Mouse (Mus musculus) CH12.LX (cell line): ENCODE measurements around the gene Gm5617. TPM values are rescaled to one million over a fixed set of nuclear protein-coding genes. Genes with fewer than 3 reads are reported as not detected.

ENCODE experiments used
- DNase-seq: peaks from one replicate; pipeline ENCODE4 v3.0.0-alpha.2; 2013; ENCODE audit errors: extremely low read depth
- H3K27ac ChIP-seq: 2 replicates; pipeline ENCODE4 v1.5.1; 2012; ENCODE audit warnings: low read depth, mild to moderate bottlenecking, control low read depth, moderate library complexity; ENCODE audit not compliant: insufficient read depth
- H3K27me3 ChIP-seq: replicated peaks from 2 replicates; pipeline ENCODE3; 2012; ENCODE audit warnings: inconsistent platforms
- H3K36me3 ChIP-seq, 2 experiments: replicated peaks in 1 of 2; 2 replicates each; pipeline versions ENCODE3 to v1.6.1; 2012; ENCODE audit warnings: inconsistent platforms in 1 of 2, low read length in 1 of 2, mild to moderate bottlenecking in 1 of 2, mixed read lengths in 1 of 2, moderate library complexity in 1 of 2; ENCODE audit not compliant: control insufficient read depth in 1 of 2, insufficient read depth in 1 of 2
- H3K4me1 ChIP-seq, 2 experiments: 2 replicates each; pipeline ENCODE4 v1.6.1; 2012; ENCODE audit warnings: inconsistent platforms in 1 of 2, moderate library complexity in 1 of 2; ENCODE audit not compliant: insufficient read depth in 2 of 2, control insufficient read depth in 1 of 2
- H3K4me2 ChIP-seq: 2 replicates; pipeline ENCODE4 v1.6.1; 2012; ENCODE audit warnings: low read depth, mild to moderate bottlenecking, control low read depth; ENCODE audit not compliant: poor library complexity, insufficient read depth, severe bottlenecking
- H3K4me3 ChIP-seq, 3 experiments: fragments of 150-350 bp in 1 of 3; sonication (generic) in 1 of 3; replicated peaks in 1 of 3; 2 replicates each; pipeline versions ENCODE3 to v1.5.1; 2011 to 2012; ENCODE audit warnings: low read depth in 2 of 3, low read length in 2 of 3, mild to moderate bottlenecking in 2 of 3, moderate library complexity in 2 of 3, control low read depth in 1 of 3, improper control_type of control experiment in 1 of 3, inconsistent platforms in 1 of 3, mixed read lengths in 1 of 3; ENCODE audit not compliant: poor library complexity in 1 of 3
- H3K79me2 ChIP-seq: replicated peaks from 2 replicates; pipeline ENCODE4 v1.6.1; 2012; ENCODE audit warnings: mild to moderate bottlenecking, moderate library complexity; ENCODE audit not compliant: control insufficient read depth, poor library complexity, insufficient read depth, severe bottlenecking; ENCODE audit errors: extremely low read depth
- H3K9ac ChIP-seq: 2 replicates; pipeline ENCODE4 v1.6.1; 2012; ENCODE audit warnings: low read depth, mild to moderate bottlenecking, control low read depth, moderate library complexity; ENCODE audit not compliant: insufficient read depth
- H3K9me3 ChIP-seq: replicated peaks from 2 replicates; pipeline ENCODE3; 2012; ENCODE audit warnings: low read length, inconsistent platforms, mixed read lengths
- BHLHE40 ChIP-seq: IDR thresholded peaks from 2 replicates; pipeline ENCODE4 v1.6.1; 2011; ENCODE audit warnings: mild to moderate bottlenecking, low read depth, low read length, improper control_type of control experiment
- CHD1 ChIP-seq: IDR thresholded peaks from 2 replicates; pipeline ENCODE4 v1.6.1; 2012; ENCODE audit warnings: low read depth, low read length, improper control_type of control experiment, inconsistent platforms
- CTCF ChIP-seq, 2 experiments: IDR thresholded peaks in 1 of 2; conservative IDR thresholded peaks in 1 of 2; 2 replicates each; pipeline ENCODE4 v1.5.1; 2011 to 2012; ENCODE audit warnings: low read depth in 2 of 2, low read length in 2 of 2, improper control_type of control experiment in 1 of 2, inconsistent platforms in 1 of 2, mild to moderate bottlenecking in 1 of 2, moderate library complexity in 1 of 2
- EP300 ChIP-seq: IDR thresholded peaks from 2 replicates; pipeline ENCODE4 v1.6.1; 2011; ENCODE audit warnings: low read length, improper control_type of control experiment
- ETS1 ChIP-seq: conservative IDR thresholded peaks from 2 replicates; pipeline ENCODE4 v1.6.1; 2012; ENCODE audit warnings: low read depth, mild to moderate bottlenecking, inconsistent platforms, low read length, improper control_type of control experiment, moderate library complexity
- GABPA ChIP-seq: IDR thresholded peaks from 2 replicates; pipeline ENCODE4 v1.6.1; 2012; ENCODE audit warnings: low read depth, low read length, improper control_type of control experiment, inconsistent platforms; ENCODE audit not compliant: insufficient replicate concordance
- IRF4 ChIP-seq: IDR thresholded peaks from 2 replicates; pipeline ENCODE4 v1.6.1; 2014; ENCODE audit warnings: low read depth, mild to moderate bottlenecking, inconsistent platforms, low read length, improper control_type of control experiment
- JUN ChIP-seq: IDR thresholded peaks from 2 replicates; pipeline ENCODE4 v1.6.1; 2011; ENCODE audit warnings: low read depth, mild to moderate bottlenecking, low read length, improper control_type of control experiment, moderate library complexity; ENCODE audit not compliant: insufficient read depth
- KAT2A ChIP-seq: IDR thresholded peaks from 2 replicates; pipeline ENCODE4 v1.6.1; 2012; ENCODE audit warnings: low read length, improper control_type of control experiment, inconsistent platforms; ENCODE audit not compliant: insufficient replicate concordance
- MAFK ChIP-seq: IDR thresholded peaks from 2 replicates; pipeline ENCODE4 v1.6.1; 2011; ENCODE audit warnings: low read length, improper control_type of control experiment; ENCODE audit not compliant: insufficient replicate concordance
- MAX ChIP-seq: IDR thresholded peaks from 2 replicates; pipeline ENCODE4 v1.6.1; 2011; ENCODE audit warnings: low read length, improper control_type of control experiment
- MAZ ChIP-seq: IDR thresholded peaks from 2 replicates; pipeline ENCODE4 v1.6.1; 2012; ENCODE audit warnings: low read depth, mild to moderate bottlenecking, inconsistent platforms, low read length, improper control_type of control experiment, moderate library complexity
- MEF2A ChIP-seq: IDR thresholded peaks from 2 replicates; pipeline ENCODE4 v1.6.1; 2014; ENCODE audit warnings: low read depth, mild to moderate bottlenecking, inconsistent platforms, low read length, improper control_type of control experiment, borderline replicate concordance
- MYC ChIP-seq: IDR thresholded peaks from 2 replicates; pipeline ENCODE4 v1.6.1; 2011; ENCODE audit warnings: low read depth, mild to moderate bottlenecking, improper control_type of control experiment, low read length
- NRF1 ChIP-seq: IDR thresholded peaks from 2 replicates; pipeline ENCODE4 v1.6.1; 2014; ENCODE audit warnings: low read depth, mild to moderate bottlenecking, inconsistent platforms, low read length, improper control_type of control experiment, moderate library complexity
- PAX5 ChIP-seq: IDR thresholded peaks from 2 replicates; pipeline ENCODE4 v1.6.1; 2012; ENCODE audit warnings: low read length, inconsistent platforms, mixed read lengths
- POLR2A ChIP-seq: IDR thresholded peaks from 2 replicates; pipeline ENCODE4 v1.6.1; 2011; ENCODE audit warnings: low read depth, mild to moderate bottlenecking, improper control_type of control experiment, low read length
- POLR2AphosphoS2 ChIP-seq: IDR thresholded peaks from 2 replicates; pipeline ENCODE4 v1.6.1; 2011; ENCODE audit warnings: low read depth, low read length, improper control_type of control experiment
- RAD21 ChIP-seq: IDR thresholded peaks from 2 replicates; pipeline ENCODE4 v1.6.1; 2011; ENCODE audit warnings: low read depth, mild to moderate bottlenecking, low read length, improper control_type of control experiment, moderate library complexity
- RCOR1 ChIP-seq: conservative IDR thresholded peaks from 2 replicates; pipeline ENCODE4 v1.6.1; 2012; ENCODE audit warnings: low read depth, mild to moderate bottlenecking, inconsistent platforms, low read length, improper control_type of control experiment
- SMC3 ChIP-seq: IDR thresholded peaks from 2 replicates; pipeline ENCODE4 v1.6.1; 2011; ENCODE audit warnings: low read depth, low read length, improper control_type of control experiment
- TBP ChIP-seq: conservative IDR thresholded peaks from 2 replicates; pipeline ENCODE4 v1.6.1; 2011; ENCODE audit warnings: low read depth, low read length, improper control_type of control experiment
- TCF12 ChIP-seq: IDR thresholded peaks from 2 replicates; pipeline ENCODE4 v1.6.1; 2014; ENCODE audit warnings: low read depth, mild to moderate bottlenecking, inconsistent platforms, low read length, improper control_type of control experiment
- UBTF ChIP-seq: IDR thresholded peaks from 2 replicates; pipeline ENCODE4 v1.6.1; 2012; ENCODE audit warnings: low read depth, mild to moderate bottlenecking, inconsistent platforms, low read length, improper control_type of control experiment, moderate library complexity
- USF1 ChIP-seq: IDR thresholded peaks from 2 replicates; pipeline ENCODE4 v1.6.1; 2014; ENCODE audit warnings: low read depth, mild to moderate bottlenecking, inconsistent platforms, low read length, improper control_type of control experiment
- ZC3H11A ChIP-seq: IDR thresholded peaks from 2 replicates; pipeline ENCODE4 v1.6.1; 2012; ENCODE audit warnings: low read depth, mild to moderate bottlenecking, inconsistent platforms, low read length, improper control_type of control experiment
- ZKSCAN1 ChIP-seq: IDR thresholded peaks from 2 replicates; pipeline ENCODE4 v1.6.1; 2012; ENCODE audit warnings: low read depth, inconsistent platforms, low read length, improper control_type of control experiment, borderline replicate concordance
- ZMIZ1 ChIP-seq: IDR thresholded peaks from 2 replicates; pipeline ENCODE4 v1.6.1; 2012; ENCODE audit warnings: low read depth, mild to moderate bottlenecking, inconsistent platforms, low read length, improper control_type of control experiment
- ZNF384 ChIP-seq: IDR thresholded peaks from 2 replicates; pipeline ENCODE4 v1.6.1; 2012; ENCODE audit warnings: low read depth, low read length, improper control_type of control experiment, inconsistent platforms
- dilution Hi-C: fragments of 300-500 bp; cut with MboI; formaldehyde crosslinking; loops from 2 replicates; pipeline ENCODE4 v1.14.3; 2020; ENCODE audit warnings: low sequenced_read_pairs; ENCODE audit not compliant: extremely low pct_unique_long_range_greater_than_20kb, extremely low pct_ligation_motif_present
- in situ Hi-C: fragments of 300-500 bp; cut with MboI; formaldehyde crosslinking; loops from 3 replicates; pipeline ENCODE4 v1.14.3; 2019; ENCODE audit warnings: low sequenced_read_pairs, low pct_ligation_motif_present, low pct_unique_long_range_greater_than_20kb, mixed read lengths
- polyA plus RNA-seq: library from polyadenylated mRNA; unstranded; fragments of >175 nt; gene quantifications from 2 replicates; pipeline ENCODE4 v1.2.1, GENCODE M21; 2012; ENCODE audit warnings: low read depth; ENCODE audit not compliant: insufficient read length
- total RNA-seq, 2 experiments: library from RNA; depleted of rRNA; stranded (reverse); fragments of 300-350 nt in 1 of 2; fragments of >200 nt in 1 of 2; gene quantifications; 2 replicates each; pipeline ENCODE4 v1.2.3; 2012 to 2014

Gm5617 gene
- total and polyA plus RNA-seq, 3 experiments, result 20.4 to 35.2 (median 20.5) TPM

GRCm38 (mm10) chr9:48479838-48480410, 15.3 kb upstream of the Gm5617 start:
- H3K4me3 ChIP-seq, result peak overlapping the region; percentile 73 to 95 (median 84)
- dilution Hi-C loops, result no loop called here
- H3K79me2 ChIP-seq, result peaks cover 29% of the 10 kb centered on the region
- in situ Hi-C loops, result no loop called here
- peak overlapping the region; percentile 97; the same call in 1 of the 2 replicates for H3K4me2 ChIP-seq
- H3K36me3 ChIP-seq, result peaks cover 2 to 51% of the 10 kb centered on the region in 2 experiments
- no peaks in the 10 kb centered on the region for H3K9me3 ChIP-seq
- peaks cover 16 to 52% of the 10 kb centered on the region in 2 experiments for H3K4me1 ChIP-seq
- no peaks in the 10 kb centered on the region for H3K27me3 ChIP-seq
- TF ChIP-seq SMC3, result no peak
- peak overlapping the region; percentile 55 for H3K9ac ChIP-seq
- peak overlapping the region; percentile 60 for H3K27ac ChIP-seq
- DNase-seq, result no peak

GRCm38 (mm10) chr9:48480411-48481213, 14.6 kb upstream of the Gm5617 start, which contains the start of gene Rexo2:
Rexo2 (minus strand) TSS chr9:48480623.
- peaks cover 29% of the 10 kb centered on the region for H3K79me2 ChIP-seq
- peak within 1 kb of the TSS; percentile 65 for H3K9ac ChIP-seq
- H3K4me2 ChIP-seq, result peak within 1 kb of the TSS; percentile 100
- peak within 1 kb of the TSS; percentile 73 to 95 (median 84) for H3K4me3 ChIP-seq
- in situ Hi-C loops, result no loop called here
- peak; percentile 94 for DNase-seq
- peak within 1 kb of the TSS; percentile 60 for H3K27ac ChIP-seq
- H3K36me3 ChIP-seq, result peaks cover 5 to 50% of the 10 kb centered on the region in 2 experiments
- dilution Hi-C loops, result no loop called here
- no peaks in the 10 kb centered on the region for H3K27me3 ChIP-seq
- H3K4me1 ChIP-seq, result peaks cover 12 to 47% of the 10 kb centered on the region in 2 experiments
- no peaks in the 10 kb centered on the region for H3K9me3 ChIP-seq
- TF ChIP-seq IRF4 (no peak), MAFK (no peak), MAZ (0 out of 2 replicates have a peak, but pooled peaks have one; percentile 72), ZC3H11A (no peak), EP300 (no peak), RAD21 (no peak), PAX5 (no peak), USF1 (peak; percentile 13; the same call in 1 of the 2 replicates), NRF1 (peak; percentile 89), UBTF (0 out of 2 replicates have a peak, but pooled peaks have one; percentile 39), GABPA (peak; percentile 76; the same call in 1 of the 2 replicates), POLR2AphosphoS2 (no peak), CHD1 (no peak; the same call in 1 of the 2 replicates), MAX (peak; percentile 97), SMC3 (no peak), ZMIZ1 (peak; percentile 54; the same call in 1 of the 2 replicates), MEF2A (peak; percentile 66; the same call in 1 of the 2 replicates), ETS1 (no peak), ZNF384 (peak; percentile 91), RCOR1 (no peak), POLR2A (peak; percentile 76), TCF12 (peak; percentile 56; the same call in 1 of the 2 replicates), BHLHE40 (peak; percentile 87), MYC (peak; percentile 97), ZKSCAN1 (no peak), CTCF (conservative IDR thresholded peaks at IDR 0.05 in 1 of 2, IDR thresholded peaks at IDR 0.05 in 1 of 2; ENCODE audit: low read depth in 2 of 2, low read length in 2 of 2) (no peak), JUN (no peak), KAT2A (peak; percentile 95; the same call in 1 of the 2 replicates), TBP (0 out of 2 replicates have a peak, but pooled peaks have one; percentile 47)
